Mouse (Mus musculus) c-Kit-positive CD71-negative TER-119-negative erythroid progenitor cells, embryonic 14.5 days (primary cell): ENCODE results near the gene Hes1.

ENCODE experiments used
- DNase-seq: peaks from one replicate; pipeline ENCODE4 v3.0.0-alpha.2; 2013; ENCODE audit warnings: low read depth

Hes1 gene

DNA sequence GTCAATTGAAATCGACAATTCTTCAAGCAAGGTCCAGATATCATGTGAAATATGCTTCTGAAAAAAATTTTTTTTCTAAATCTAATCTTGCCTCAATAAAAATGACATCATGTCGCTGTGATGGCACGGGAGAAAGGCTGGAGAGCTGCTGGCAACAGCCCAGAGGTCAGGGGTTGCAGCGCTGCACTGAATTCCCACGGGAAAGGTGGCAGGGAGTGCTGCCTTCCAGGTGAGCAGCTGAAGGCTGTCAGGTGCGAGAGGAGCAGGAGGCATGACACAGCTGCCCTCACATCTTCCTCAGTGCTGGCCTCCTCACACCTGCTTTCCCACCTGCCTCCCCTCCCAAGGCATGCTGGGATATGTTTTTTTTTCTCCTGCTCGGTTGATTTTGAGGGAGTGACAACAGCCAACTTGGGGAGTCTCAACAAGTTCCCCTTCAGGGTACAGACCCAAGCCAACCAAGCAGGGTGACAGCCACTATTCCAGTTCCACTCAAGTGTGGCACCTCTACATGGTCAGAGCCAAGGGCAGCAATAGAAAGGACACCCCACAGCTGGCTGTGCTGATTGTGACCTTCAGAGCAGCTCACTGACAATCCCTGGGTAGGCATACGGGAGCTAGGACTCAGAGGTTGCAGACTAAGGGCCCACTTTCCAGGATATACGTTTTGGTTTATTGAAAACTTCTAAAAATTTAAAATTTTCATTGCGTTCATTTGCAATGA, 13.3 kb upstream of the Hes1 start:
- no peak for DNase-seq

GRCm38 (mm10) chr16:30052271-30052670, 11.9 kb upstream of the Hes1 start:
- DNase-seq: no peak

DNA sequence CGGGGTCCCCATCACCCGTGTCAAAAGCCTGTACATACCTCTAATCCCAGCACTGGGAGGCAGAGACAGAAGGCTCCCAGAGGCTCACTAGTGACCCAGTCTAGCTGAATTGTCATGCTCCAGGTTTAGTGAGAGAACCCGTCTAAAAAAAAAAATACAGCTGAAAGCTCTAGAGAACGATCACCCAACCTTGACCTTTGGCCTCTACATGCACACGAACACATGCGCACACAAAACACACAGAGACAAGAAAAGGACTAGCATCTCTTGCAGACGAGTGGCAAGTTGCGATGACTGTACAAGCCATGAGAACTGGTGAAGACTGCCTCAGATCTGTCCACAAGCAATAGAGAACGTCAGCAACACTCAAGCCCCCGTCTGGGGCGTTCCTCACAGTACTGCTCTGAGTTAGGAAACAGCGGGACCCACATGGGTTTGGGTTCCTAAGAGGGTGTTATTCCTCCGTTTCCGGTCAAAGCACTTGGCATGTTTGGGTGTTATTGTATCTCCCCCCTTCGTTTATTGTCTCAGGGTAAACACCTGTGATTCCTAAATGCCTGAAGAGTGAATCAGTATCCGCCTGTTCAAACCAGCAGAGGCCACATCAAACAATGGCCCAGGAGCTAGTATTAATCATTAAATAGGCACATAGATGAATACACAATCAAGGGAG, 11.2 kb upstream of the Hes1 start:
- no peak for DNase-seq

GRCm38 (mm10) chr16:30054541-30054940, 9.6 kb upstream of the Hes1 start:
- DNase-seq: no peak

GRCm38 (mm10) chr16:30055361-30055889, 8.8 kb upstream of the Hes1 start:
- no peak for DNase-seq

- no peak for DNase-seq
These were observed 8.3 kb upstream of the Hes1 start for GRCm38 (mm10) chr16:30055927-30056326.

DNA sequence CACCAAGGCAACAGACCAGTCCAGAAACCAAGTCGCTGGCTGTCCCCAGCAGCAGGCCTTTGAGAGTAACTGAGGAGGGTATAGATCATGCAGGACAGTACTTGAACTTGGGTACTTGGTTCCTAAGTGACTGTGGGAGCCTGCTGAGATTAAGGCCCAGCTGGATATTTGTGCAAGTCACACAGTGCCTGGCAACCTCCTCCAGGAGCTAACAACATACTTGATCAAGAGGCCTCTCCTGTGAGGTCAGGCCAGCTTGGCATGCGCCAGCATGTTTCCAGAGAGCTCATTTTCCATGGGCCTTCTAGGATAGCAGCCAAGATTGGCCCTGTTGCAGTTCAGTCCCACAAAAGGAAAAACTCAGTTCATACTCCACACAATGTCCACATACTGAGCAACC, 7.3 kb upstream of the Hes1 start:
- DNase-seq: no peak

DNA sequence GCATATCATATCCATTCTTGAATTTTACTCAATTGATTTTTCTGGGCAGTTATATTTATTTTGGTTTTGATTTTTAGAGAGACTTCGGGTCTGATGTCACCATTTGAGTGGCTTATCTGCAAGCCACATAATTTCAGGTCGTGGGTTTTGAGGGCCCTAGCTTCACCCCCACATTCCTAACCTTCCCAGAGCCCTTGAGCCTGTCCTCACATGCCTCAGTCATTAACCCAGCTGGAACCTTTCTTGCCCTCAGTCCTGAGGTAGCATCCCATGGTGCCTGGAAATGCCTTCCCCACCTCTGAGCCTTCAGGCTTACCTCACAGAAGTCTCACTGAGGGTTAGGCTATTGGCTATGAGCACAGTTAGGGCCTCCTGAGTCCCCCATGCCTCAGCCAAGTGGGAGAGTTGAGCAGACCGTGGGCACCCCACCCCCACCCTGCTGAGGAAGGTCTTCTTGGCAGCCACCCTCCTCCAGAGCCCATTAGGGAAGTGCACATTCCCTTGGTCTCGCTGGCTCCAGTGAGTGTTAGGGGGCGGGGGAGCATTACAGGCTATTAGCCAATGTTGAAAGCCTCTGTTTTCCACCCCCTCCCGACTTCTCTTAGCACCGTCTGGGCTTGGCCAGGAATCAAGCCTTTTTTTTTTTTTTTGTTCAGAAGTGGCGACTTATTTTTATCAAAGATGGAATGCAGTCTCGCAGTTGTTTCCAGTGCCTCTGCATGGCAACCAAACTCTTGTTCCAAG, 5.0 kb upstream of the Hes1 start:
- no peak for DNase-seq

DNA sequence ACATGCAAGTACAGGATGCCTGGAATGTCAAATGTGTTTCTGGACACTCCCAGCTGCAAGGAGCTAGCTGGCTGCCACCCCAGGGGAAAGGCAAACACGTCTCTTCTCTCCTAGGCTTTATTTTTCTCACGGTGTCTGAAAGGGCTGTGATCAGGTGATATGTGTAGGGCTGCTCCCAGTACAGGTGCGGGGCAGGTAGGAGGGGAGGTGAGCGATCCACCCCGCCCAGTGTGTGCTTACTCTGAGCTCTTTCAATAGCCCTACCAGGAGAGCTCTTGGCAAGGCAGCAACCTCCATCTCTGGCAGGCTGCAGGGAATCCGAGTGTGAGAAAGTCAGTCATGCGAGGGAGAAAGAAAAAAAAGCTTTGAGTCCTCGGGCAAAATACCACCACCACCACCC, 3.8 kb upstream of the Hes1 start:
- no peak for DNase-seq

GRCm38 (mm10) chr16:30062242-30063030, 1.7 kb upstream of the Hes1 start:
- DNase-seq: no peak

DNA sequence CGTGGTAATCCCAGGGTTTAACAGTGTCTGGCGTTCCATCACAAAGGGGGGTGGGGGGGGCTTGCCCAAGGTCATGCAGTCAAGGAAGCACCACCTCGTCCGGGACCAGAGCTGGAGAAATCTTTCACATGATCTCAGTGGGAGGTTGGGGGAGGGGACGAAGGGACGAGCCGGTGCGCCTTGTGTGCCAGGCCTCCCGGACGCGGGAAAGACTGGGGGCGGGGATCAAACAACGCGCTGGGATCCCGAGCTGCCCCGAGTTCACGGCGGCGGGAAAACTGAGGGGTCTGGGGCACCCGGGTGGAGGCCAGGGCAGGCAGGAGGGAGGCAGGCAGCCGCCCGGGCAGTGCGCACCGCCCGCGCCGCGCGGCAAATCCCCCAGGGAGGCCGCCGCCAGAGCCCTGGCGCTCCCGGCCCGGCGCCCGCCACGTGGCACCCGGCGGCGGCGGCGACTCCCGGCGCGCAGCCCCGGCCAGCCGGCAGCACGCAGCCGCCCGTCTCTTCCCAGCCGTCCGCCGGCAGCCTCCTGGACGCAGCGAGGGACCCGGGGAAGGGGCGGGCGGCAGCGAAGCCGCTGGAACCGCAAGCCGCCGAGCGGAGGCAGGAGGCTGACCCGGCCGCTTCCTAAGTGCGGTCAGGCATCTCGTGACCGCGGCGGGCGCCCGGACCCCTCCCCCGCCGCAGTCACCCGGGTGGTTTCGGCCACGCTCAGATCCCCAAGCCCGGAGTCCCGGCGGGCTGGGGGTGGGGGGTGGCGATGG, 883 bp upstream of the Hes1 start:
- no peak for DNase-seq

GRCm38 (mm10) chr16:30064613-30065012, 429 bp downstream of the Hes1 start:
- DNase-seq: no peak

- peak; percentile 60 for DNase-seq
These were observed 893 bp downstream of the Hes1 start for GRCm38 (mm10) chr16:30065077-30065476.

GRCm38 (mm10) chr16:30065537-30066183, 1.5 kb downstream of the Hes1 start:
- DNase-seq: no peak

DNA sequence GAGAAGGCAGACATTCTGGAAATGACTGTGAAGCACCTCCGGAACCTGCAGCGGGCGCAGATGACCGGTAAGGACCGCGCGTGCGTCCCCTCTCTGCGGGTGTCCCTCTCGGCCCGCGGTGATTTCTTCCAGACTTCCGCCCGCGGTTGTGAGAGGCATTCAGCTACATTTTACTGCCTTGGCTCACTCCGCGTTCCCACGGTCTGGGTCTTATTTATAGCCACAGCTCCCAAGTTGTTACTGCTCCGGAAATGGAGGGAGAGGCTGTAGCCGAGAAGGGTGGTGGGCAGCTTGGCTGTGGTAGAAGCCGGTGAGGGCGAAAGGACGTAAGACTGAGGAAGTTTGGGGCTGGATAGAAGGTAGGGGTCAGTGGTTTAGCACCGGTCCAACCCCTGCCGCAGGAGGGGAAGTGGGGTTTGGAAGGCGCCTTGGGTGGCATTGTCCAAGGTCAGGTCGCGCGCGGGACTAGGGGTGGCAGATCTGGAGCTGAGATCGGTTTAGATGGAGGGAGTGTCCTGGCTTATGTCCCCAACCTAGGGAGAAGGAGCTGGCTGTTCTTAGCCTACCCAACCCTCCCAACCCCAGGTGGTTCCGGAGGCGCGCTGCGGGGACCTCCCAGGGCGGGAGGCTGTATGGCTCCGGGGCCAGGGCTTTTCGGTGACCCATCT, 2.1 kb downstream of the Hes1 start:
- no peak for DNase-seq

DNA sequence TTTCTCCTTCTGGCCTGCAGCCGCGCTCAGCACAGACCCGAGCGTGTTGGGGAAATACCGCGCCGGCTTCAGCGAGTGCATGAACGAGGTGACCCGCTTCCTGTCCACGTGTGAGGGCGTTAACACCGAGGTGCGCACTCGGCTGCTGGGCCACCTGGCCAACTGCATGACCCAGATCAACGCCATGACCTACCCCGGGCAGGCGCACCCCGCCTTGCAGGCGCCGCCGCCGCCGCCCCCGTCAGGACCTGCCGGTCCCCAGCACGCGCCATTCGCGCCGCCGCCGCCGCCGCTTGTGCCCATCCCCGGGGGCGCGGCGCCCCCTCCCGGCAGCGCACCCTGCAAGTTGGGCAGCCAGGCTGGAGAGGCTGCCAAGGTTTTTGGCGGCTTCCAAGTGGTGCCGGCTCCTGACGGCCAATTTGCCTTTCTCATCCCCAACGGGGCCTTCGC, 2.7 kb downstream of the Hes1 start:
- DNase-seq: no peak

DNA sequence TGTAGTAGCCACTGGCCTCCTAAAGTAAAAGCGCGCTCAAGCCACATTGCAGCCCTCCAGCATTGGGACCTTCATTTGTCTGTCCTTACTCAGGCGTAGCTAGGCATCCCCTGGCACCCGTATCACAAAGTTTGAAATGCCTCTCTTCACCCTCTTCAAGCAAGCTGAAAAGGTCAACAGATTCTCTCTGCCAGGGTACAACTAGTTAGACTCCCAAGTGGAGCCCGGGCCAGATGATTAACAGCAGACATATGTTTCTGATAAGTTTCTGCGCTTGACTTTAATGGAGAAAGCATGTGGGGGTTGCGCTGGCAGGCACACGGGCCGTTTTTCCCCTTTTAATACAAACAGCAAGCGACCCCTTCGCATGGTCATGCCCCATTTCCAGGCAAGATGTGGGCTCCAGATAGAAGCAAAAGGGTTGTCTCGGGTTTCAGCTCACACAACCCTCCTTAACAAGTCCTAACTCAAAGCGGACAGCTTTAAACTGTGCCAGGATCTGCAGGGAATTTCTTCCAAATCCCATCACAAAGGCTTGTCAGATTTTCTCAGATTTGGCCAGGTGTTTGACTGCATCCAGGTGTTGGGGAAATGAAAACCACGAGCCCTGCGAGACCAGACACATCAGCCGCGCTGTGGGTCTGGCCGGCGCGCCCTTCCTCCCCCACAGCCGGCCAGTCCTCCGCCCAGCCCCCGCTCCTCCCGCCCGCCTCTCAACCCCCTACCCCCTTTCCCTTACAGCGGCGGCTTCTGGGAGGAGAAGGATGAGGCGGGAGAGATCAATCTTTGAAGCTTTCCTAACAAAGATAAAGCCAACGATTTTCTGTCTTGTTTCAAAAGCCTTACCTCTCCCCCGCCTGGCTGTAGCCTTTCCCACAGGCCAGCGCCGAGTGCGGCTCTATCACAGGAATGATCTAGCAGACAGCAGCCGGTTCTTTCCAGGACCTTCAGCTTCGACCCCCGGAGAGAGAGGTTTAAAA, 4.1 kb downstream of the Hes1 start:
- DNase-seq: no peak

- DNase-seq: no peak
These were observed 5.4 kb downstream of the Hes1 start for GRCm38 (mm10) chr16:30069580-30069949.
